Mouse (Mus musculus) MEL (cell line): ENCODE measurements around the gene Ccdc34. TPM values are rescaled to one million over a fixed set of nuclear protein-coding genes. Genes with fewer than 3 reads are reported as not detected.

ENCODE experiments used
- DNase-seq: peaks from one replicate; pipeline ENCODE4 v3.0.0; 2011; ENCODE audit warnings: low read depth, low spot score
- H3K27ac ChIP-seq: 2 replicates; pipeline ENCODE4 v1.5.1; 2012; ENCODE audit warnings: low read depth, mild to moderate bottlenecking, control low read depth, low read length, moderate library complexity; ENCODE audit not compliant: control insufficient read depth
- H3K27me3 ChIP-seq, 2 experiments: fragments of 150-350 bp in 1 of 2; sonication (generic) in 1 of 2; 2 replicates each; pipeline ENCODE4 v1.6.1; 2012; ENCODE audit warnings: low read length in 2 of 2, mild to moderate bottlenecking in 2 of 2, improper control_type of control experiment in 1 of 2, moderate library complexity in 1 of 2; ENCODE audit not compliant: insufficient read depth in 2 of 2, control insufficient read depth in 1 of 2
- H3K36me3 ChIP-seq, 2 experiments: 2 replicates each; pipeline ENCODE4 v1.6.1; 2012 to 2014; ENCODE audit warnings: low read length in 2 of 2, improper control_type of control experiment in 1 of 2, inconsistent platforms in 1 of 2, mild to moderate bottlenecking in 1 of 2; ENCODE audit not compliant: insufficient read depth in 2 of 2, control insufficient read depth in 1 of 2
- H3K4me1 ChIP-seq, 2 experiments: fragments of 150-350 bp in 1 of 2; sonication (generic) in 1 of 2; 2 replicates each; pipeline ENCODE4 v1.6.1; 2012; ENCODE audit warnings: low read length in 2 of 2, improper control_type of control experiment in 1 of 2, mild to moderate bottlenecking in 1 of 2; ENCODE audit not compliant: insufficient read depth in 2 of 2, control insufficient read depth in 1 of 2
- H3K4me3 ChIP-seq, 2 experiments: fragments of 150-350 bp in 1 of 2; sonication (generic) in 1 of 2; 2 replicates each; pipeline ENCODE4 v1.5.1; 2012; ENCODE audit warnings: low read depth in 2 of 2, low read length in 2 of 2, mild to moderate bottlenecking in 2 of 2, moderate library complexity in 2 of 2, control low read depth in 1 of 2, improper control_type of control experiment in 1 of 2; ENCODE audit not compliant: control insufficient read depth in 1 of 2, insufficient read depth in 1 of 2
- H3K79me2 ChIP-seq: 2 replicates; pipeline ENCODE4 v1.6.1; 2012; ENCODE audit warnings: mild to moderate bottlenecking, low read length, moderate library complexity; ENCODE audit not compliant: control insufficient read depth, poor library complexity, insufficient read depth
- H3K9ac ChIP-seq: 2 replicates; pipeline ENCODE4 v1.6.1; 2012; ENCODE audit warnings: low read depth, mild to moderate bottlenecking, control low read depth, low read length, moderate library complexity; ENCODE audit not compliant: control insufficient read depth, poor library complexity, severe bottlenecking
- H3K9me3 ChIP-seq: fragments of 150-350 bp; sonication (generic); replicated peaks from 2 replicates; pipeline ENCODE4 v1.6.1; 2012; ENCODE audit warnings: mild to moderate bottlenecking, low read length, improper control_type of control experiment, moderate library complexity; ENCODE audit not compliant: insufficient read depth
- CHD1 ChIP-seq: IDR thresholded peaks from 2 replicates; pipeline ENCODE4 v1.6.1; 2012; ENCODE audit warnings: low read depth, mild to moderate bottlenecking, inconsistent platforms, low read length, improper control_type of control experiment
- CTCF ChIP-seq, 3 experiments: IDR thresholded peaks in 2 of 3; conservative IDR thresholded peaks in 1 of 3; 2 replicates each; pipeline ENCODE4 v1.5.1; 2011 to 2012; ENCODE audit warnings: low read length in 3 of 3, low read depth in 2 of 3, mild to moderate bottlenecking in 2 of 3, improper control_type of control experiment in 1 of 3, inconsistent platforms in 1 of 3, mixed read lengths in 1 of 3, moderate library complexity in 1 of 3; ENCODE audit not compliant: control insufficient read depth in 1 of 3, insufficient read depth in 1 of 3, poor library complexity in 1 of 3, severe bottlenecking in 1 of 3
- E2F4 ChIP-seq: IDR thresholded peaks from 2 replicates; pipeline ENCODE4 v1.6.1; 2011; ENCODE audit warnings: low read depth, low read length, improper control_type of control experiment, borderline replicate concordance
- ELF1 ChIP-seq: IDR thresholded peaks from 2 replicates; pipeline ENCODE4 v1.6.1; 2014; ENCODE audit warnings: low read depth, mild to moderate bottlenecking, inconsistent platforms, low read length, improper control_type of control experiment, moderate library complexity
- ETS1 ChIP-seq: IDR thresholded peaks from 2 replicates; pipeline ENCODE4 v1.6.1; 2012; ENCODE audit warnings: low read depth, mild to moderate bottlenecking, inconsistent platforms, low read length, improper control_type of control experiment, moderate library complexity
- GABPA ChIP-seq: IDR thresholded peaks from 2 replicates; pipeline ENCODE4 v1.6.1; 2012; ENCODE audit warnings: low read depth, mild to moderate bottlenecking, inconsistent platforms, low read length, improper control_type of control experiment, moderate library complexity
- HCFC1 ChIP-seq: IDR thresholded peaks from 2 replicates; pipeline ENCODE4 v1.6.1; 2012; ENCODE audit warnings: low read depth, mild to moderate bottlenecking, inconsistent platforms, low read length, improper control_type of control experiment, moderate library complexity
- KAT2A ChIP-seq: conservative IDR thresholded peaks from 2 replicates; pipeline ENCODE4 v1.6.1; 2012; ENCODE audit warnings: low read depth, low read length, improper control_type of control experiment, inconsistent platforms
- MAFK ChIP-seq: IDR thresholded peaks from 2 replicates; pipeline ENCODE4 v1.6.1; 2011; ENCODE audit warnings: low read depth, mild to moderate bottlenecking, low read length, improper control_type of control experiment, borderline replicate concordance
- MAX ChIP-seq: IDR thresholded peaks from 2 replicates; pipeline ENCODE4 v1.6.1; 2011; ENCODE audit warnings: low read length, improper control_type of control experiment
- MEF2A ChIP-seq: IDR thresholded peaks from 2 replicates; pipeline ENCODE4 v1.6.1; 2014; ENCODE audit warnings: low read depth, mild to moderate bottlenecking, inconsistent platforms, low read length, improper control_type of control experiment; ENCODE audit not compliant: poor library complexity, insufficient replicate concordance, severe bottlenecking; ENCODE audit errors: extremely low read depth
- POLR2AphosphoS2 ChIP-seq: IDR thresholded peaks from 2 replicates; pipeline ENCODE4 v1.6.1; 2011; ENCODE audit warnings: low read length, improper control_type of control experiment
- RAD21 ChIP-seq: IDR thresholded peaks from 2 replicates; pipeline ENCODE4 v1.6.1; 2011; ENCODE audit warnings: mild to moderate bottlenecking, low read depth, low read length, improper control_type of control experiment
- SIN3A ChIP-seq: IDR thresholded peaks from 2 replicates; pipeline ENCODE4 v1.6.1; 2012; ENCODE audit warnings: low read length, improper control_type of control experiment, inconsistent platforms
- TAL1 ChIP-seq: IDR thresholded peaks from 2 replicates; pipeline ENCODE4 v1.6.1; 2012; ENCODE audit warnings: mild to moderate bottlenecking, inconsistent platforms, low read length, moderate library complexity, mixed read lengths
- USF1 ChIP-seq: IDR thresholded peaks from 2 replicates; pipeline ENCODE4 v1.6.1; 2014; ENCODE audit warnings: low read depth, mild to moderate bottlenecking, inconsistent platforms, low read length, improper control_type of control experiment, moderate library complexity
- ZMIZ1 ChIP-seq: IDR thresholded peaks from 2 replicates; pipeline ENCODE4 v1.6.1; 2012; ENCODE audit warnings: low read depth, mild to moderate bottlenecking, inconsistent platforms, low read length, improper control_type of control experiment, moderate library complexity
- polyA plus RNA-seq, 2 experiments: library from polyadenylated mRNA; stranded (reverse) in 1 of 2; unstranded in 1 of 2; fragments of >175 nt in 1 of 2; fragments of >200 nt in 1 of 2; gene quantifications; 2 replicates each; pipeline versions ENCODE4 v1.2.1 to v1.2.4; 2012; ENCODE audit warnings: low replicate concordance in 2 of 2, low read depth in 1 of 2; ENCODE audit not compliant: insufficient read length in 2 of 2, insufficient read depth in 1 of 2, missing spikeins in 1 of 2
- total RNA-seq: library from RNA; depleted of rRNA; stranded (reverse); fragments of 300-350 nt; gene quantifications from 2 replicates; pipeline ENCODE4 v1.2.3, GENCODE M21; 2012

The Ccdc34 gene
- total and polyA plus RNA-seq, 3 experiments: 14.1 to 39.0 TPM; not detected in 1

GRCm38 (mm10) chr2:109972310-109972709, 45.3 kb upstream of the Ccdc34 start:
- H3K4me1 ChIP-seq: no peaks in the 10 kb centered on the region
- TF ChIP-seq RAD21 (no peak), CTCF (IDR thresholded peaks at IDR 0.05 in 2 of 3, conservative IDR thresholded peaks at IDR 0.05 in 1 of 3; ENCODE audit: control insufficient read depth in 1 of 3, insufficient read depth in 1 of 3, low read depth in 2 of 3, low read length in 3 of 3, poor library complexity in 1 of 3, severe bottlenecking in 1 of 3) (no peak)
- TF ChIP-seq, all 39 proteins: peak for 0
- Histone ChIP-seq H3K27ac (no peak overlapping the region), H3K4me3 (no peak overlapping the region), H3K27me3 (no peaks in the 10 kb centered on the region), H3K79me2 (no peaks in the 10 kb centered on the region), H3K9ac (no peak overlapping the region), H3K36me3 (no peaks in the 10 kb centered on the region), H3K9me3 (no peaks in the 10 kb centered on the region)
- no peak for DNase-seq

GRCm38 (mm10) chr2:109972922-109973321, 44.7 kb upstream of the Ccdc34 start:
- TF ChIP-seq MEF2A (no peak), ELF1 (no peak), E2F4 (no peak), ETS1 (no peak), CTCF (IDR thresholded peaks at IDR 0.05 in 2 of 3, conservative IDR thresholded peaks at IDR 0.05 in 1 of 3; ENCODE audit: control insufficient read depth in 1 of 3, insufficient read depth in 1 of 3, low read depth in 2 of 3, low read length in 3 of 3, poor library complexity in 1 of 3, severe bottlenecking in 1 of 3) (no peak), CHD1 (no peak), KAT2A (no peak), HCFC1 (no peak), MAFK (no peak), USF1 (no peak), SIN3A (no peak), MAX (no peak), POLR2AphosphoS2 (no peak), ZMIZ1 (no peak), TAL1 (no peak), GABPA (no peak)
- TF ChIP-seq, all 39 proteins: peak for 0
- Histone ChIP-seq H3K4me3 (no peak overlapping the region), H3K9me3 (no peaks in the 10 kb centered on the region), H3K36me3 (no peaks in the 10 kb centered on the region), H3K9ac (no peak overlapping the region), H3K4me1 (no peaks in the 10 kb centered on the region), H3K27me3 (no peaks in the 10 kb centered on the region), H3K79me2 (no peaks in the 10 kb centered on the region), H3K27ac (no peak overlapping the region)
- DNase-seq: no peak
